Mouse (Mus musculus): ENCODE results near the gene Hs6st2. TPM values are rescaled to one million over a fixed set of nuclear protein-coding genes. Genes with fewer than 3 reads are reported as not detected.

The Hs6st2 gene
- polyA plus RNA-seq (2015; fragmentation: Nextera tagmentation; extraction: Ambion mirVana) = 22.4 and 22.8 TPM in 2 replicates

DNA sequence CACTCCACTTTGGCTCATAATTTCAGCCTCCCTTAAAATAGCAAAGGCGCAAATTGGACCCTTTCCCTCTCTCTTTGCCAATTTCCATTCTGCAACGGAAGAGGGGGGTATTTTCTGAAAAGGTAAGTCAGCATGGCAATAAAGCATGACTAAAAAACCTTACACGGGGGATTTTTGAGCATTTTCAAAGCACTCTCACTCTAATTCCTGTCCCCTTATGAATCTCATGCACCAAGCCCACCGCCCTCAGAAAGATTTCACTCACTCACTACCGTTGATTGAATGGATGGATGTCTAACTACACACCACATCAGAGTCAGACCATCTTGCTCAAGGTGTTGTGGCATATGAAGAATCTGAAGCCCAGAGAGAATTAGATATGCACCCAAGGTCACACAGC, at the start of gene Hs6st2:
Gene Hs6st2 (minus strand): TSS at position 101 of the 400 bp plus-strand sequence.

Other genes starting within 250 kb of the Hs6st2 start
- not detected in 2 replicates for gene Usp26, start 119.4 kb upstream of the Hs6st2 start, polyA plus RNA-seq (2015; fragmentation: Nextera tagmentation; extraction: Ambion mirVana)